Mouse (Mus musculus) cerebellum, adult 2 months (tissue): Measurements from ENCODE around the gene Grxcr1. TPM values are rescaled to one million over a fixed set of nuclear protein-coding genes. Genes with fewer than 3 reads are reported as not detected.
A peak's percentile ranks its signal among the peaks of the same experiment; 100 is the strongest.

ENCODE experiments used
- DNase-seq, 2 experiments: peaks; one replicate each; pipeline ENCODE4 v3.0.0; 2021
- H3K27ac ChIP-seq: fragments of 200-500 bp; 2 replicates; pipeline ENCODE4 v1.5.1; 2012; ENCODE audit warnings: low read length, control low read depth, inconsistent platforms; ENCODE audit not compliant: insufficient read depth
- H3K27me3 ChIP-seq: fragments of 200-500 bp; 2 replicates; pipeline ENCODE4 v1.6.1; 2012; ENCODE audit warnings: inconsistent platforms, mild to moderate bottlenecking, low read length, moderate library complexity; ENCODE audit not compliant: control insufficient read depth, insufficient read depth
- H3K4me1 ChIP-seq: fragments of 200-500 bp; 2 replicates; pipeline ENCODE4 v1.6.1; 2011; ENCODE audit warnings: low read length; ENCODE audit not compliant: control insufficient read depth, insufficient read depth
- H3K4me3 ChIP-seq: fragments of 200-500 bp; replicated peaks from 2 replicates; pipeline ENCODE3; 2011; ENCODE audit warnings: mild to moderate bottlenecking, low read depth, low read length, control low read depth; ENCODE audit not compliant: insufficient read depth
- CTCF ChIP-seq: fragments of 200-500 bp; IDR thresholded peaks from 2 replicates; pipeline ENCODE4 v1.5.1; 2011; ENCODE audit warnings: low read depth, mild to moderate bottlenecking, control low read depth, low read length, moderate library complexity, borderline replicate concordance; ENCODE audit not compliant: insufficient read depth
- POLR2A ChIP-seq: fragments of 200-500 bp; IDR thresholded peaks from 2 replicates; pipeline ENCODE4 v1.6.1; 2011; ENCODE audit warnings: low read length, control low read depth, borderline replicate concordance; ENCODE audit not compliant: insufficient read depth
- WGBS: fragments of 180-500 bp; shearing (Covaris S2); methylation state at CpG from one replicate; pipeline ENCODE4 v1.1.7; 2018; 5-methylcytosine and 5-hydroxymethylcytosine counted together
- polyA plus RNA-seq: library from polyadenylated mRNA; depleted of rRNA; stranded (reverse); fragments of >200 nt; gene quantifications from 2 replicates; pipeline ENCODE4 v1.2.3, GENCODE M21; 2012

Grxcr1 gene
- polyA plus RNA-seq, 1 experiment, result not detected

DNA sequence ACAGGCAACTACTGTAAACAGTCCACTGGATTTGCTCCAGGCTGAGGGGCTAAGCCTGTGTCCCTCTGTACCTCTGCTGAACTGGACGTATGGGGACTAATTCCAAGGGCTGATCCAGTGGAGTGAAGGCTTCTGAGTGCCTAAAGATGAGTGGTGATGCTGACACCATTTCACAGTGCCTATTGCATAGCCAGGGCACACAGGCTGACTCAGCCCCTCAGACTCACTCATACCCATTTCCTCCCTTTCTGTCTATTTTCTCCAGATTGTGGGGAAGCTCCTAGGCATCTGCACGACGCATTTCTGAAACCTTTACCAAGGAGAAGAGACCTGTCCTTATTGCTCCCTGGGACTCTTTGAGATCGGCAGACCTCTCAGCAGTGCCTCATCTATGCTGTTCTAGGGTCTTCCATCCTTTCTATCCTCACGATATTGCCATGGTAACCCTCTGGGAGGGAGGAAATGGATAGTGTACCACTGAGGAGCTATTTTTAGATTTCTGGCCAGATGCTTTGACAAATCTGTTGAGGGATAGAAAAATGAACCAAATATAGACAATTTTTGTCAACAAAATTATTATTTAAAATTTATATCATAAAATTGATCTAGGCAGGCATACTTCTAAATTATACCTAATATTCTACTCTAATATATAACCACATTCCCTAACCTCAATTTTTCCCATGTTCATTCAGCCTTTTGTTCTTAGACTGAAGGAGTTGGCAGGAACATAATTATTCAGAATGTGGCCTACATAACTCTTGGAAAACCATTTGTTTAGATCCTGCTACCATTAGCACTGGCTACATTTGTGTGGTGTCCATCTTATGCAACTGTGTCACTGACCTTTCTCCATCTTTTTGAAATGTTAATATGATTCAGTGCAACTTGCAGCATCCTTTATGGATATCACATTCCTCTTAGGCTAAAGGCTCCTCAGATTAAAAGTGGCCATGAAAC lies 66.3 kb downstream of the Grxcr1 start:
- WGBS, result 44% methylated on average over 5 of the region's 5 CpGs
- Histone ChIP-seq H3K27me3 (no peaks in the 10 kb centered on the region), H3K27ac (no peak overlapping the region), H3K4me3 (no peak overlapping the region), H3K4me1 (peaks cover 5% of the 10 kb centered on the region; the same call in 1 of the 2 replicates)
- no peak for TF ChIP-seq POLR2A
- TF ChIP-seq CTCF, result no peak
- DNase-seq, result no peak

DNA sequence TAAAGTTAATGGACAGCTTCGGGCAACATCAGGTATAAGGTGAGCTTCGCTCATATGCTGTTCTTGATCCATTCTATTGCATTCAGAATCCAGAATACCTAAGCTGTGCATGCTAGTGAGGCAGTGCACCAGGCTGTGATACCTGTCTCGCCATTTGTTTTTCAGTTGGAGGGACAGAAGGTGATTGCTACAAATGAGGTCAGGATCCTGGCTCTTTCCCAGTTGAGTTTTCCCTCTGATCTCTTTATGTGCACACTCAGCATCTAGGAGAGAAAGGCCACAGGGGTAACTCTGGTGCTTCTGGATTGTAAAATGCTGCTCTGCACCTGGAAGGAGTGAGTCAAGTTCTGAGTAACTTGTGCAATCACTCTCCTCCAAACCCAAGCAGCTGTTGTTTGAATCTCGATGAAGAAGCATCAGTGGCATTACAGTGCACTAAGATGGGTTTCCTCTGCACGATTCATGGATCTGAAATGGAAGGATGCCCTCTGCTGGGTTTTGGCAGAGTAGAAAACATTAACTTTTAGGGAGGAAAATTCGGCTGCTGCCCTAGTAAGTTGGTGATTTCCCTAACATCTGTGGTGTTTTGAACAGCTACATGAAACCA lies 80.9 kb downstream of the Grxcr1 start:
- peaks cover 4% of the 10 kb centered on the region; the same call in 1 of the 2 replicates for H3K4me1 ChIP-seq
- WGBS, result 44% methylated on average over 6 of the region's 6 CpGs
- no peak overlapping the region for H3K27ac ChIP-seq
- peak; percentile 55 to 70 for DNase-seq
- TF ChIP-seq POLR2A, result no peak
- TF ChIP-seq CTCF, result peak; percentile 23; the same call in 1 of the 2 replicates
- H3K27me3 ChIP-seq, result no peaks in the 10 kb centered on the region
- no peak overlapping the region for H3K4me3 ChIP-seq

DNA sequence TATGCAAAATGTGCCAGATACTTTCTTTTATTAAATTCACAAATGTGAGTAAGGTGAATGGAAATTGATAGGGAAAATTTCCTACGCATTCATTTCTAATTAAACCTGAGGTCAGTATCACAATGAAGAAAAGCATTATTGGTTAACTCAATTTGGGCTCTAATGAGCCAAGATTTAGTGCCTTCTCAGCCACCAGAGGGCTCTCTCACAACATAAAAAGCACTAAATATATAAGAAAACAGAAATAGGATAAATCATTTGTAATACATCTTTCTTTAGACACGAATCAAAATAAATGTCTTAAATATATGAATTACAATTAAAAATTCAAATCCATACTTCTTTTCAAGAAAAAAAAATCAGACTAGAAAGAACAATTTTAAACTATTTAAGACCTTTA lies 89.2 kb downstream of the Grxcr1 start:
- H3K4me1 ChIP-seq, result no peaks in the 10 kb centered on the region
- WGBS, result 33% methylated on average over 2 of the region's 2 CpGs

DNA sequence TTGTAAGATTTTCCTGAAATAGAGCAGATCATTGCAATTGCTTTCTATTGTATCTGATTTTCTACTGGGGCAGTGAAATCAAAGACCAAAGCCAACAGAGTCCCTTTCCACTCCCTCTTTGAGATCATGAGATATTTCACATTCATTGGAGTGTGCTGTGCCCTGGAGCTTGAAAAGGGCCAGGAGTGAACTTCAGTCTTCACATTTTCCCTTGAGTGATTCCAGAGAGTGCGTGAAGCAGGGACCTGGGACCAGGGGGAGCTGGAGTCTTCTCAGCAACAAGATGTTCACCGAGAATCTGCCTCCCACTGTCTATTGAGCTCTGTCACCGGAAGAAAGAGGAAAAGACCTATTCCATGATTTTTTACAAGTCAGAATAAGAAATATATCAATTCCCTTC lies 91.2 kb downstream of the Grxcr1 start:
- no peak for TF ChIP-seq CTCF
- no peak for DNase-seq
- 67% methylated on average over 3 of the region's 3 CpGs for WGBS
- Histone ChIP-seq H3K4me1 (no peaks in the 10 kb centered on the region), H3K27ac (no peak overlapping the region), H3K27me3 (no peaks in the 10 kb centered on the region), H3K4me3 (no peak overlapping the region)

More for the DNA sequence above, 89.2 kb downstream of the Grxcr1 start:
- H3K4me3 ChIP-seq, result no peak overlapping the region
- DNase-seq, result no peak
- H3K27ac ChIP-seq, result no peak overlapping the region
- TF ChIP-seq CTCF (no peak), POLR2A (no peak)
- no peaks in the 10 kb centered on the region for H3K27me3 ChIP-seq

DNA sequence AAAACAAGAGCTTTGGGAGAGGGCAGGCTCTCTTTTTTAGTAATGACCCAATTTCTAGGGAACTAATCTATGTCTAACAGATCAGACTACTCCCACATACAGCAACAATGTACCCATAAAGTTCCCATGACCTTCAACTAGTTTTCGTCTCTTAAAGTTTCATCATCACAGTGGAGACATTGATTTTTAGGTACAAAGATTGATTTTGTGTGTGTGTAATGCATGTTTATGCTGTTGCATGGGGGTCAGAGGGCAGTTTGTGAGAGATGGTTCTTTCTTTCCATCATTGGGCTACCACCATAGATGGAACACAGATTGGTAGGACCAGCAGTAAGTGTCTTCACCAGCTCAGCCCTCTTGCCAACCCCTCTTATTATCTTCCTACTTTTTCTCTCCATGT lies 93.8 kb downstream of the Grxcr1 start:
- Histone ChIP-seq H3K27ac (no peak overlapping the region), H3K4me1 (no peaks in the 10 kb centered on the region), H3K27me3 (no peaks in the 10 kb centered on the region), H3K4me3 (no peak overlapping the region)
- WGBS, result 100% methylated on average over 1 of the region's 1 CpGs
- TF ChIP-seq CTCF (no peak), POLR2A (no peak)
- DNase-seq, result no peak

DNA sequence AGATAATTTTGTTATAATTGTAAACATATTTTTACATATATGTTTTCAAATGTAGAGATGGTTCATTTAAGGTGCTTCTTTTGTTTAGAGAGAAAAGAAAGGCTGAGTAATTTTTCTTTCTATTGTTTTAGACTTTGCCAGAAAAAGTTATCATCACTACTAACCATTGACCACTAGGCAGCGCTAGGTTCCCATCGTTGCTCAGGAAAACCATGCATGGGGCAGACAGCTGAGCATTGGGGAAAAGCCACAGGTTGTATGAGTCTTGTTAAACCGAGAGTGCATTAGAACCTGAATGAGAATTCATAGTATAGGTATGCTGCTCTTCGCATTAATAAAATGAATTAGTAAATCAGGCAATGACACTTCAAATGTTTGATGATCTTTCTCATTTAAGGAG lies 96.8 kb downstream of the Grxcr1 start:
- WGBS, result 11% methylated on average over 4 of the region's 4 CpGs
- Histone ChIP-seq H3K4me3 (no peak overlapping the region), H3K27ac (no peak overlapping the region), H3K4me1 (no peaks in the 10 kb centered on the region), H3K27me3 (no peaks in the 10 kb centered on the region)
- peak; percentile 90 for TF ChIP-seq CTCF
- TF ChIP-seq POLR2A, result no peak
- peak; percentile 56 to 58 for DNase-seq

DNA sequence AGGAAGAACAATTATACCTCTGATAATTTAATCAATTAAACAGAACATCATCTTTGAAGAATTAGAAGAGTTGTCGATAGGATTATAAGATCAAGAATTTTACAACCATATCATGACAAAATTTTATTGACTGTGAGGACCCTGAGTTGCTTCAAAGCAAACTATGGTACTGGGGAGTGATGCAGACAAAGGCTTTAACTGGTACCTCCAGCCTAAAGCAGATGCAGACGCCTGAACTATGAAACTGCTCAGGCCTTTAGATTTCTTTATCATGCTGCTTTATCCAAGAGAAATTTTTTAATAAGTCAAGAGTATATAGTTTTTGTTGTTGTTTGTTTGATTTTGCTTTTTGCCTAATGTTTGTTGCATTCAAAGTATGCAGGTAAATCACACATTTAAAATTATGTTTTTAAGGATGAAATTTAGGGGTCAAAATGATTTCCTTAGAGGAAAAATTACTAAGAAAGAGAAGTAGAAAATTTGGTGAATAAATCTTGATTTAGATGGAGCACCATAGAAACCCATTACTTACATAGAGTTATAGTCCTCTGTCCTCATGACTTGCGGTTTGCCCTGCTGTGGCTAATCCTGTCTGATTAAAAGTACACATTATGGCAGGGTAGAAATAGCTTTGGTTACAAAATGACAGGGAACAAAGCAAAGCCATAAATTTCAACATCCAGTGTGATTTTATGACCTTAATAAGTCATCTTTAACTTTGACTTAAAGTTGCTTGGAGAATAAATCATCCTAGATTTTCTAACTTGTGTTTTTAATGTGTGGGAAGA lies 97.4 kb downstream of the Grxcr1 start:
- no peak overlapping the region for H3K27ac ChIP-seq
- TF ChIP-seq CTCF (no peak), POLR2A (no peak)
- H3K27me3 ChIP-seq, result no peaks in the 10 kb centered on the region
- WGBS, result 92% methylated on average over 3 of the region's 3 CpGs
- no peak for DNase-seq
- no peak overlapping the region for H3K4me3 ChIP-seq
- no peaks in the 10 kb centered on the region for H3K4me1 ChIP-seq
